Mouse (Mus musculus): ENCODE results near the gene Tmem33. TPM values are rescaled to one million over a fixed set of nuclear protein-coding genes. Genes with fewer than 3 reads are reported as not detected.

Tmem33 gene
- polyA plus RNA-seq (2011; ENCODE audit: insufficient read depth, insufficient read length, low read depth, missing spikeins) = 73.0 and 76.5 TPM in 2 replicates

DNA sequence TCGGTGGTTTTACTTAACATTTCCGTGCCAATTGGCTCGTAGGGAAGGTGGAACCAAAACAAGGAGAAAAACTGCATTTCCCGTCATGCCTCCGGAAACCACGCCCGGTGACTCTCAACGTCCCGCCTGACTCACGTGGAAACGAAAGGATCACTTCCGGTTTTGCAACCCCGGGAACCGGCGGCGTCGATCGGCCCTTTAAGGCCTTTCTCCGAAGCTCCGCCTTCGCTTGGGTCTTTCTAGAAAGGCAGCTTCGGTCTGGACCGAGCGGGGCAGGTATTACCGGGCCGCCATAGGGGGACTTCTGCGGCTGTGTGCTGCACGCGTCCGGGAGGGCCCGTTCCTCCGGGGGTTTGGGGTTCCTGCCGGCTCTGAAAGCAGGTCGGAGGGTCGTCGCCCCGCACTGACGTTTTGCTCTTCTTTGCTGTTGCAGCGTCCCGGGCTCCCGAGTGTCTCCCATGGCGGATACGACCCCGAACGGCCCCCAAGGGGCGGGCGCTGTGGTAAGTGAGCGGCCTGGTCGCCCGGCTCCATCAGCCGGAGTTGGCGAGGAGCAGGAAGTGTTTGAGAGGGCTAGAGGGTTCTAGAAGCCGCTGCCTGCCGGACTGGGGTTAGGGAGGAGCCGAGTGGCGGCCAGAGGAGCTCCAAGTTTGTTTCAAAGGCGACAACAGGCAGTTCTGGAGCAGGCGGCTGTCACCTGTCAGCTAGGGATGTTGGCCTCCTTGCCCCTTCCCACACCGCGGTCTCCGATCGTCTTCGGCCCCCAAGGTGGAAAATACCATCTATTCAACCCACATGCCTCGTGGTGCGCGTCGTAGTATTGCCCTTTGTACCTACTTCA lies at the start of gene Tmem33:
TSS of gene Tmem33 (plus strand) at position 35 of the 841 bp plus-strand sequence.
- Histone ChIP-seq H3K27ac (ENCODE audit: insufficient read depth, low read length) (peak within 1 kb of the TSS; percentile 54), H3K9ac (ENCODE audit: low read depth, poor library complexity, severe bottlenecking) (peak within 1 kb of the TSS; percentile 90), H3K27me3 (ENCODE audit: control insufficient read depth, insufficient read depth, low read length, poor library complexity, severe bottlenecking) (no peaks in the 10 kb centered on the region), H3K4me3 (ENCODE audit: low read depth, low read length) (peak within 1 kb of the TSS; percentile 81), H3K4me1 (ENCODE audit: control insufficient read depth, insufficient read depth, low read length) (no peaks in the 10 kb centered on the region), H3K9me3 (replicated peaks; ENCODE audit: control insufficient read depth, insufficient read depth, low read length, poor library complexity, severe bottlenecking) (no peaks in the 10 kb centered on the region), H3K36me3 (ENCODE audit: control insufficient read depth, insufficient read depth, low read length, poor library complexity, severe bottlenecking) (peaks cover 29% of the 10 kb centered on the region)
- no peak for TF ChIP-seq CTCF (IDR thresholded peaks at IDR 0.05; ENCODE audit: low read depth, low read length)
- TF ChIP-seq EP300 (IDR thresholded peaks at IDR 0.05; ENCODE audit: insufficient read depth, low read depth, low read length) = no peak
- TF ChIP-seq POLR2A (IDR thresholded peaks at IDR 0.05; ENCODE audit: insufficient read depth, low read length) = no peak

DNA sequence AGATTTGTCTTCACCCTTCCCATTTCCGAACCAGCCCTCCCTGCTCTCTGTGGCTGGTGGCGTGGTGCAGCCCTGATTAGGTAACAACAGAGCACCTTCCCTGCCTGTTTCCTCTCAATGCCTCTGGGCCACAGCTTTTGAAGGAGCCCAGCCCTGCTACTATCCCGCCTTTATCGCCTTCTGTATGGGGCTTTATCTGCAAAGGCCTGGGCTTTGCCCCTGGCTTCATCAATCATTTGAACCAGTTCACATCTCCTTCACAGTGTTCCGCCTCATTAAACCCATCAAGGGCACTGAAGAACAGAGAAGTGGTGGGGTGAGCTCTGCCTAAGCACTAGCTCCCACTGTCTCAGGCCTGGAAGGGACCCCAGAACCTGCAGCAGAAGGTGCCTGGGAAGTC lies 47.2 kb upstream of the Tmem33 start:
- H3K4me3 ChIP-seq (ENCODE audit: low read depth, low read length) = no peak overlapping the region
- H3K27me3 ChIP-seq (ENCODE audit: control insufficient read depth, insufficient read depth, low read length, poor library complexity, severe bottlenecking) = peaks cover 2% of the 10 kb centered on the region; the same call in 1 of the 2 replicates
- H3K27ac ChIP-seq (ENCODE audit: insufficient read depth, low read length) = no peak overlapping the region
- TF ChIP-seq EP300 (IDR thresholded peaks at IDR 0.05; ENCODE audit: insufficient read depth, low read depth, low read length) (no peak), CTCF (IDR thresholded peaks at IDR 0.05; ENCODE audit: low read depth, low read length) (no peak), POLR2A (IDR thresholded peaks at IDR 0.05; ENCODE audit: insufficient read depth, low read length) (no peak)
- H3K9ac ChIP-seq (ENCODE audit: low read depth, poor library complexity, severe bottlenecking) = no peak overlapping the region
- H3K36me3 ChIP-seq (ENCODE audit: control insufficient read depth, insufficient read depth, low read length, poor library complexity, severe bottlenecking) = no peaks in the 10 kb centered on the region
- no peaks in the 10 kb centered on the region for H3K9me3 ChIP-seq (replicated peaks; ENCODE audit: control insufficient read depth, insufficient read depth, low read length, poor library complexity, severe bottlenecking)
- H3K4me1 ChIP-seq (ENCODE audit: control insufficient read depth, insufficient read depth, low read length) = no peaks in the 10 kb centered on the region

DNA sequence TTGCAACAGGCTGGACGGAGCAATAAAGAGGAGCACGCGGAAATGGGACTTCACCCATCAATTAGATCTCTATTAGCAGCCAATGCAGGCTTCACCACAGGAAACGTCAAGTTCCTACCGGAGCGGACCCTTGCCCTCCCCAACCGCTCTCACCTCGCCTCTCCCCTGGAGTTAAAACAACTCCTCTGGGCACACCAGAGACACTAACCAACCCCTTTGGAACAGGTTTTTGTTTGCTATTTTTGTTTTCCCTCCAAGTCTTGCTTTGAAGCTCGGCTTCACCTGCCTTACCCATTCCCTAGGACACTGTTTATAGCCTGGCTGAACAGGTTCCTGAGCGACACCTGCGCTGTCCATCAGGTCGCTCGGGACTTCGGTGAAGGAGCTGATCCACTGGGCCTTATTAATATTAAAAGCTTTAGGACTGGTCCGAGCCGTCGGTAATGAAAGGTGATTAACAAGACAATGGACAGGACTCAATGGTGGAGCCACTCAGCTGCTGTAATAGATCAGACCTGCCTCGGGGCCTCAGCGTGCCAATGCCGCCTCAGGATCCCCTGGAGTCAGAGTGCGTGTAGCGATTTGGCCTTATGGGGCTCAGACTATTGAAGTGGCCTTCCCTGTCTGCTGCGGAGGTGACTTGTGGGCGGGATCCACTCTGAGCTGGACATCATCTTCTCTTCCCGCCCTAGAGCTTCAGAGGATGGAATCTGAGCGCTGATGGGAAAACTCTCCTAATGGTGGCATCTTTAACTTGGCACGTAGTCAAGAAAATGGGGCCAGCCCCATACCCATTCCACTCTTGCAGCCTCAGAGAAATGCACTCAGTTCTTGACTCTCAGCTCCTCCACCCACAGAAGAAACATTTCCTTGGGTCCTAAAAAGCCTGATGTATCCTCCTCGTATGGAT lies 45.0 kb upstream of the Tmem33 start:
- Histone ChIP-seq H3K9ac (ENCODE audit: low read depth, poor library complexity, severe bottlenecking) (no peak overlapping the region), H3K27ac (ENCODE audit: insufficient read depth, low read length) (no peak overlapping the region), H3K4me1 (ENCODE audit: control insufficient read depth, insufficient read depth, low read length) (no peaks in the 10 kb centered on the region), H3K9me3 (replicated peaks; ENCODE audit: control insufficient read depth, insufficient read depth, low read length, poor library complexity, severe bottlenecking) (no peaks in the 10 kb centered on the region), H3K36me3 (ENCODE audit: control insufficient read depth, insufficient read depth, low read length, poor library complexity, severe bottlenecking) (no peaks in the 10 kb centered on the region), H3K27me3 (ENCODE audit: control insufficient read depth, insufficient read depth, low read length, poor library complexity, severe bottlenecking) (peaks cover 3% of the 10 kb centered on the region; the same call in 1 of the 2 replicates), H3K4me3 (ENCODE audit: low read depth, low read length) (0 out of 2 replicates have a peak overlapping the region, but pooled peaks have one; percentile 0)
- TF ChIP-seq POLR2A (IDR thresholded peaks at IDR 0.05; ENCODE audit: insufficient read depth, low read length) (no peak), EP300 (IDR thresholded peaks at IDR 0.05; ENCODE audit: insufficient read depth, low read depth, low read length) (0 out of 2 replicates have a peak, but pooled peaks have one; percentile 35)

DNA sequence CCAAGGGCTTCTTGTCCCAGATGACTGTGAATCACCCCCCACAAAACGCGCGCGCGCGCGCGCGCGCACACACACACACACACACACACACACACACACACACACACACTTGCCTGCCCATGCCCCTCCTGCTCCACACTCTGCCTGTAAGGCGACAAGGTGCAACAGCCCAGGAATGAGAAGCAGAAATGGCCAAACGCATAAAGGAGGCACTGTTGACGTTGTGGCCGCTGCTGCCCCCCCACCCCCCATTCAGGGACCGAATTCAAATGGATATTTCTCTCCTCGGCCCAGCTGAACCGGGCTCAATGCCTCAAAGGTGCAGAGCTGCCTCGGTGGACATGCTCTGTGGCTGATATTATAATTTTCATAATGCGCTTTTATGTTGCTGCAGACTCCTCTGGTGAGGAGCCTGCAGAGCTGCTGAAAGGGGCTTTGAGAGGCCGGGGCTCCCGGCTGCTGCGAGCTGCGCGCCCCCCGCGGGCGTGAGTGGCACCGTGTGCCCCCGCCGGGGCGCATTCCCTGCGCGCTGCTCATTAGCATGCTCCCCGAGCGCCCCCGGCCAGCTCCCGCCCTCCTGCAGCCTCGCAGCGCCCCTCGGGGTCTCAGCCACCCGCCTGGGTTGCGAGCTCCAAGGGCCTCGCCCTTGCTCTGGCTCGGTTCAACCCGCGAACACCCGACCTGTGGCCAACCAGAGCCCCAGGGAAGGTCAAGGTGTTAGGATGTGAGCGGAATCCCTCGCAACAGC lies 44.2 kb upstream of the Tmem33 start:
- no peaks in the 10 kb centered on the region for H3K4me1 ChIP-seq (ENCODE audit: control insufficient read depth, insufficient read depth, low read length)
- peaks cover 3% of the 10 kb centered on the region; the same call in 1 of the 2 replicates for H3K27me3 ChIP-seq (ENCODE audit: control insufficient read depth, insufficient read depth, low read length, poor library complexity, severe bottlenecking)
- TF ChIP-seq EP300 (IDR thresholded peaks at IDR 0.05; ENCODE audit: insufficient read depth, low read depth, low read length) (no peak), CTCF (IDR thresholded peaks at IDR 0.05; ENCODE audit: low read depth, low read length) (no peak), POLR2A (IDR thresholded peaks at IDR 0.05; ENCODE audit: insufficient read depth, low read length) (no peak)
- H3K27ac ChIP-seq (ENCODE audit: insufficient read depth, low read length) = no peak overlapping the region
- H3K4me3 ChIP-seq (ENCODE audit: low read depth, low read length) = peak overlapping the region; percentile 37
- no peaks in the 10 kb centered on the region for H3K9me3 ChIP-seq (replicated peaks; ENCODE audit: control insufficient read depth, insufficient read depth, low read length, poor library complexity, severe bottlenecking)
- no peak overlapping the region; the same call in 1 of the 2 replicates for H3K9ac ChIP-seq (ENCODE audit: low read depth, poor library complexity, severe bottlenecking)
- no peaks in the 10 kb centered on the region for H3K36me3 ChIP-seq (ENCODE audit: control insufficient read depth, insufficient read depth, low read length, poor library complexity, severe bottlenecking)

DNA sequence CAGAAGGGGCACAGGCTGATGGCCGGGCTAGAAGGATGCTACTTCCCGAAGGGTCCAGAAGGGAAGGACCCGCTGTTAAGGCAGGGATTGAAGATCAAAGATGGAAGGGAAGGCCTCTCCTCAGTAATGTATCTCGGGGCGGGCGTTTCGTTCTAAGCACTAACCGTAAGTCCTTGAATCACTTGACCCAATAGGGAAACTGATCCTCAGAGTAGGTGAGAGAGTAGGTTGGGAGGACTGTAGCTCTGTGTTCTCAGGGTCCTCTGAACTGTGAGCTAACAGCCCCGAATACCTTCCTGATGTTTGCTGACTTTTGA lies 43.6 kb upstream of the Tmem33 start:
- Histone ChIP-seq H3K9ac (ENCODE audit: low read depth, poor library complexity, severe bottlenecking) (no peak overlapping the region; the same call in 1 of the 2 replicates), H3K4me3 (ENCODE audit: low read depth, low read length) (peak overlapping the region; percentile 37; the same call in 1 of the 2 replicates), H3K27me3 (ENCODE audit: control insufficient read depth, insufficient read depth, low read length, poor library complexity, severe bottlenecking) (peaks cover 7% of the 10 kb centered on the region), H3K36me3 (ENCODE audit: control insufficient read depth, insufficient read depth, low read length, poor library complexity, severe bottlenecking) (no peaks in the 10 kb centered on the region), H3K9me3 (replicated peaks; ENCODE audit: control insufficient read depth, insufficient read depth, low read length, poor library complexity, severe bottlenecking) (no peaks in the 10 kb centered on the region), H3K27ac (ENCODE audit: insufficient read depth, low read length) (no peak overlapping the region), H3K4me1 (ENCODE audit: control insufficient read depth, insufficient read depth, low read length) (no peaks in the 10 kb centered on the region)
- TF ChIP-seq CTCF (IDR thresholded peaks at IDR 0.05; ENCODE audit: low read depth, low read length) (no peak), EP300 (IDR thresholded peaks at IDR 0.05; ENCODE audit: insufficient read depth, low read depth, low read length) (no peak), POLR2A (IDR thresholded peaks at IDR 0.05; ENCODE audit: insufficient read depth, low read length) (no peak)

Measured in ES-Bruce4 (cell line).